Mouse (Mus musculus) thymus, postnatal 0 days (tissue): ENCODE measurements around the gene Lhfpl5. TPM values are rescaled to one million over a fixed set of nuclear protein-coding genes. Genes with fewer than 3 reads are reported as not detected.
"Not testable (repeated sequence)": the region's sequence is repeated elsewhere in the genome, so short reads cannot be mapped to it uniquely, and the experiment has no call there.

Experiments
- DNase-seq: peaks from one replicate; pipeline ENCODE4 v3.0.0-alpha.2; 2015; ENCODE audit warnings: low spot score
- polyA plus RNA-seq: library from polyadenylated mRNA; unstranded; fragments of >200 nt; fragmentation: Nextera tagmentation; extraction: Ambion mirVana; gene quantifications from 2 replicates; pipeline ENCODE4 v1.2.1, GENCODE M21; 2015

Lhfpl5 gene
- polyA plus RNA-seq: 0.27 TPM in 1 of 2 replicates, not detected in the other

- peak; percentile 79 for DNase-seq
Measured at GRCm38 (mm10) chr17:28575244-28576125, at the start of gene Lhfpl5. TSS of gene Lhfpl5 (plus strand) at chr17:28575641.

GRCm38 (mm10) chr17:28527184-28528042 lies 48.0 kb upstream of the Lhfpl5 start:
- DNase-seq: no peak

GRCm38 (mm10) chr17:28528043-28528351 lies 47.4 kb upstream of the Lhfpl5 start:
- DNase-seq: peak; percentile 85

- DNase-seq: no peak
Measured at GRCm38 (mm10) chr17:28529116-28529515, 46.3 kb upstream of the Lhfpl5 start.

- DNase-seq: no peak
Measured at GRCm38 (mm10) chr17:28530506-28530905, 44.9 kb upstream of the Lhfpl5 start, which contains the start of gene Armc12. TSS of gene Armc12 (plus strand) at chr17:28530806.

GRCm38 (mm10) chr17:28531946-28532345 lies 43.5 kb upstream of the Lhfpl5 start:
- no peak for DNase-seq

- no peak for DNase-seq
Measured at GRCm38 (mm10) chr17:28532557-28532956, 42.9 kb upstream of the Lhfpl5 start.

- DNase-seq: no peak
Measured at GRCm38 (mm10) chr17:28533327-28533726, 42.1 kb upstream of the Lhfpl5 start.

- DNase-seq: no peak
Measured at GRCm38 (mm10) chr17:28537881-28538280, 37.6 kb upstream of the Lhfpl5 start.

GRCm38 (mm10) chr17:28546925-28547324 lies 28.5 kb upstream of the Lhfpl5 start:
- DNase-seq: no peak

GRCm38 (mm10) chr17:28548550-28548949 lies 26.9 kb upstream of the Lhfpl5 start:
- no peak for DNase-seq

- no peak for DNase-seq
Measured at GRCm38 (mm10) chr17:28549111-28549510, 26.3 kb upstream of the Lhfpl5 start, which contains the start of gene Clpsl2. TSS of gene Clpsl2 (plus strand) at chr17:28549411.

- DNase-seq: peak; percentile 72
Measured at GRCm38 (mm10) chr17:28553040-28553793, 22.2 kb upstream of the Lhfpl5 start.

GRCm38 (mm10) chr17:28554021-28554420 lies 21.4 kb upstream of the Lhfpl5 start:
- not testable (repeated sequence) for DNase-seq

- DNase-seq: peak; percentile 41
Measured at GRCm38 (mm10) chr17:28556635-28557396, 18.6 kb upstream of the Lhfpl5 start.

- DNase-seq: no peak
Measured at GRCm38 (mm10) chr17:28557772-28558171, 17.7 kb upstream of the Lhfpl5 start.

- no peak for DNase-seq
Measured at GRCm38 (mm10) chr17:28560598-28560997, 14.8 kb upstream of the Lhfpl5 start, which contains the start of gene Clps. TSS of gene Clps (minus strand) at chr17:28560766.

GRCm38 (mm10) chr17:28561613-28562012 lies 13.8 kb upstream of the Lhfpl5 start:
- no peak for DNase-seq

GRCm38 (mm10) chr17:28565181-28565580 lies 10.3 kb upstream of the Lhfpl5 start:
- DNase-seq: no peak

- DNase-seq: no peak
Measured at GRCm38 (mm10) chr17:28567541-28567940, 7.9 kb upstream of the Lhfpl5 start.
